Mouse (Mus musculus) cerebellum, adult 2 months (tissue): ENCODE data around the gene Hnrnpa2b1.

Experiments
- CTCF ChIP-seq: fragments of 200-500 bp; IDR thresholded peaks from 2 replicates; pipeline ENCODE4 v1.5.1; 2011; ENCODE audit warnings: low read depth, mild to moderate bottlenecking, control low read depth, low read length, moderate library complexity, borderline replicate concordance; ENCODE audit not compliant: insufficient read depth
- POLR2A ChIP-seq: fragments of 200-500 bp; IDR thresholded peaks from 2 replicates; pipeline ENCODE4 v1.6.1; 2011; ENCODE audit warnings: low read length, control low read depth, borderline replicate concordance; ENCODE audit not compliant: insufficient read depth

- TF ChIP-seq CTCF, result no peak
- no peak for TF ChIP-seq POLR2A
Observed at GRCm38 (mm10) chr6:51479136-51479731, 9.5 kb upstream of the Hnrnpa2b1 start.
